Mouse (Mus musculus): ENCODE measurements around the gene Fam131b. TPM values are rescaled to one million over a fixed set of nuclear protein-coding genes. Genes with fewer than 3 reads are reported as not detected.

The Fam131b gene
- total and polyA plus RNA-seq, 3 experiments, result 0.60 to 0.82 (median 0.61) TPM

DNA sequence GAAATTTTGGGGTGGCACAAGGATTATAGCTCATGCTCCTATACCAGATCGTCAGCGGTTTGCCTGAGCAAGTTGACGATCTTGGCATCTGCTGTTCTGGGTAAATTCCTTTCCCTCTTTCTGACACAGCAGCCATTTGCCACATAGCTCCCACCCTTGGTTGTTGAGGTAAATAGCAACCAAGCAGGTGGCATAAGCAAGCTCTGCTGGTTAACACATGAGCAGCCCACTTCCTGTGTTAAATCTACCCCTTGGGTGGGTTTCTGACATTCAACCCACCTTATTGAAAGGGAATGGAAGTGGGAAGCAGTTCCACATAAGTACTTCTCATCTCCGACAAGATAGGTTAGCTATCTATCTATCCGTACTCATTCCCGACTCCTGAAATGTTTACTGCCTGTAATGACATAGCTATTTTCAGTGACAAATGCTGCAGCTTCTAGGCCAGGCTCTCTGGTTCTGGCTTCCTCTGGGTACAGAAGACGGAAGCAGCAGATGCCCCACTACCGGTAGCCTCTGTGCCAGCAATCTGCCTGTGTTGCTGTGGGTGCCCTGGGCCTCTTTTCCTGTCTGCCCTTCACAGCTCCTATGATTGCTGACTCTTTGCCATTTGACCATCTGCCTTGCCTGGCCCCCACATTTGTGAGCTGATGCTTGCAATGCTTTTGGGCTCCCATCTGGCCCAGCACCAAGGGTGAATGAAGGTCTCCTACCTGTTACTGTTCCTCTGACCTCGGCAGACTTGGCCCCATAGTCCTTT is 19.1 kb upstream of the Fam131b start:
- no peak for DNase-seq
- Histone ChIP-seq H3K27ac (no peak overlapping the region), H3K79me2 (replicated peaks; ENCODE audit: control insufficient read depth, insufficient read depth, low read length) (no peaks in the 10 kb centered on the region), H3K9ac (ENCODE audit: low read depth, low read length) (no peak overlapping the region), H3K27me3 (ENCODE audit: control insufficient read depth, insufficient read depth, low read length) (no peaks in the 10 kb centered on the region), H3K4me1 (ENCODE audit: control insufficient read depth, insufficient read depth, low read length) (peaks cover 1% of the 10 kb centered on the region), H3K36me3 (ENCODE audit: control insufficient read depth, insufficient read depth, low read length) (no peaks in the 10 kb centered on the region), H3K4me3 (no peak overlapping the region)
- 77% methylated on average over 9 of the region's 9 CpGs for WGBS
- TF ChIP-seq CTCF (IDR thresholded peaks at IDR 0.05) (no peak), POLR2A (IDR thresholded peaks at IDR 0.05; ENCODE audit: insufficient read depth, low read depth, low read length) (no peak), EP300 (IDR thresholded peaks at IDR 0.05; ENCODE audit: insufficient read depth, low read depth, low read length) (no peak)
- intact Hi-C loops (cut with DNase I), result no loop called here

DNA sequence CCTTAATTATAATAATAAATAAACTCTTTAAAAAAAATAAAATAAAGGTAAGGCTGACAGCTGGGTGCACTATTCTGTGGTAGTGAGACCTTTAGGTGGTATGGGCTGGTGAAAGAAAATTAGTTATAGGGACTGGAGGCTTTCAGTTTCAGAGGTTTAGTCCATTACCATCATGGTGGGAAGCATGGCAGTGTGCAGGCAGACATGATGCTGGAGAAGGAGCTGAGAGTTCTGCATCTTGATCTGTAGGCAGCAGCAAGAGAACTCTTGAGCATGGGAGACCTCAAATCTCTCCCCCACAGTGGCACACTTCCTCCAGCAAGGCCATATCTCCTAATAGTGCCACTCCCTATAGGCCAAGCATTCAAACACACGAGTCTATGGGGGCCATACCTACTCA is 17.7 kb upstream of the Fam131b start:
- Histone ChIP-seq H3K4me3 (no peak overlapping the region), H3K27ac (no peak overlapping the region), H3K36me3 (ENCODE audit: control insufficient read depth, insufficient read depth, low read length) (no peaks in the 10 kb centered on the region), H3K9ac (ENCODE audit: low read depth, low read length) (no peak overlapping the region), H3K4me1 (ENCODE audit: control insufficient read depth, insufficient read depth, low read length) (peaks cover 1% of the 10 kb centered on the region), H3K27me3 (ENCODE audit: control insufficient read depth, insufficient read depth, low read length) (no peaks in the 10 kb centered on the region), H3K79me2 (replicated peaks; ENCODE audit: control insufficient read depth, insufficient read depth, low read length) (no peaks in the 10 kb centered on the region)
- DNase-seq, result no peak
- intact Hi-C loops (cut with DNase I), result no loop called here
- no peak for TF ChIP-seq EP300 (IDR thresholded peaks at IDR 0.05; ENCODE audit: insufficient read depth, low read depth, low read length)
- TF ChIP-seq POLR2A (IDR thresholded peaks at IDR 0.05; ENCODE audit: insufficient read depth, low read depth, low read length), result no peak
- TF ChIP-seq CTCF (IDR thresholded peaks at IDR 0.05), result no peak
- WGBS, result 58% methylated on average over 1 of the region's 1 CpGs

DNA sequence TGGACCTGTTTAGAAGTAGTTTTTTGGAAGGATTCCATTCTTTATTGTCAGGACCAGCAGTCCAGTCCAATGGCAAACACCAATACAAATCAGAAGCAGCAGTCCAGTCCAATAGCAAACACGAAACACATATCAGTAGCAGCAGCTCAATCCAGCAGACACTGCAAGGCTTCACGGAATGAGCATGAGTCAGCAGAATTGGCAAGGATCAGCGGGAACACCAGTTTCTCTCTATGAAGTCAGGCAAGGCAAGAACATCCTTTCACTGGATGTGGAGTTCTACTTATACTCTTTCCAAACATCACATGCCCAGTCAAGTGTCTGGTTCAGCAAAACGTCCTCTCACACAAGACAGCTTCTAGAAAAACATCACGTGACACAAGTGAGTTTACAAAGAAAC is 15.5 kb upstream of the Fam131b start:
- H3K9ac ChIP-seq (ENCODE audit: low read depth, low read length), result no peak overlapping the region
- no peaks in the 10 kb centered on the region for H3K36me3 ChIP-seq (ENCODE audit: control insufficient read depth, insufficient read depth, low read length)
- intact Hi-C loops (cut with DNase I), result no loop called here
- peak in 1 of 2 experiments; percentile 48 for DNase-seq
- H3K79me2 ChIP-seq (replicated peaks; ENCODE audit: control insufficient read depth, insufficient read depth, low read length), result no peaks in the 10 kb centered on the region
- TF ChIP-seq POLR2A (IDR thresholded peaks at IDR 0.05; ENCODE audit: insufficient read depth, low read depth, low read length) (no peak), EP300 (IDR thresholded peaks at IDR 0.05; ENCODE audit: insufficient read depth, low read depth, low read length) (no peak), CTCF (IDR thresholded peaks at IDR 0.05) (no peak)
- 51% methylated on average over 5 of the region's 5 CpGs for WGBS
- no peak overlapping the region for H3K27ac ChIP-seq
- H3K27me3 ChIP-seq (ENCODE audit: control insufficient read depth, insufficient read depth, low read length), result no peaks in the 10 kb centered on the region
- peaks cover 1% of the 10 kb centered on the region for H3K4me1 ChIP-seq (ENCODE audit: control insufficient read depth, insufficient read depth, low read length)
- no peak overlapping the region for H3K4me3 ChIP-seq

DNA sequence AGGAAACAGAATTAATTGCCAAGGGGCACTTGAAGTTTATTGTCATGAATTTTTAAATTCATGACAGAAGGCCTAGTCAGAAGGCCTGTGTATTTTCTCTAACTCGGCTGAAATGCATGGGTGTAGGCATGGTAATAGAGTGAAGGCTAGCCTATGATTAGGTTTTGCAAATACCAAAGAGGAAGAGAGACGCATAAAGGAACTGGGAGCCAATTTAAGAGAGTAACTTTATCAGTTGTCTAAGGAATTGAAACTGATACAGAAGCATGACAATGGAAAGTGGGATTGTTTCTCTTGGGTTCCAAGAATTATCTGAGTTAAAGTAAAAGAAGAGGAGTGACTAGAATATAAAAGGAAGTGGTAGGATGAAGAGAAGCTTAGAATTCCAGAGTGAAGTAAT is 14.7 kb upstream of the Fam131b start:
- no peaks in the 10 kb centered on the region for H3K36me3 ChIP-seq (ENCODE audit: control insufficient read depth, insufficient read depth, low read length)
- no peak overlapping the region for H3K27ac ChIP-seq
- no peak overlapping the region for H3K9ac ChIP-seq (ENCODE audit: low read depth, low read length)
- DNase-seq, result no peak
- H3K79me2 ChIP-seq (replicated peaks; ENCODE audit: control insufficient read depth, insufficient read depth, low read length), result no peaks in the 10 kb centered on the region
- H3K4me1 ChIP-seq (ENCODE audit: control insufficient read depth, insufficient read depth, low read length), result peaks cover 1% of the 10 kb centered on the region
- no peak overlapping the region for H3K4me3 ChIP-seq
- no peak for TF ChIP-seq POLR2A (IDR thresholded peaks at IDR 0.05; ENCODE audit: insufficient read depth, low read depth, low read length)
- TF ChIP-seq EP300 (IDR thresholded peaks at IDR 0.05; ENCODE audit: insufficient read depth, low read depth, low read length), result no peak
- TF ChIP-seq CTCF (IDR thresholded peaks at IDR 0.05), result no peak
- intact Hi-C loops (cut with DNase I), result no loop called here
- WGBS, result 72% methylated on average over 2 of the region's 2 CpGs
- H3K27me3 ChIP-seq (ENCODE audit: control insufficient read depth, insufficient read depth, low read length), result no peaks in the 10 kb centered on the region

DNA sequence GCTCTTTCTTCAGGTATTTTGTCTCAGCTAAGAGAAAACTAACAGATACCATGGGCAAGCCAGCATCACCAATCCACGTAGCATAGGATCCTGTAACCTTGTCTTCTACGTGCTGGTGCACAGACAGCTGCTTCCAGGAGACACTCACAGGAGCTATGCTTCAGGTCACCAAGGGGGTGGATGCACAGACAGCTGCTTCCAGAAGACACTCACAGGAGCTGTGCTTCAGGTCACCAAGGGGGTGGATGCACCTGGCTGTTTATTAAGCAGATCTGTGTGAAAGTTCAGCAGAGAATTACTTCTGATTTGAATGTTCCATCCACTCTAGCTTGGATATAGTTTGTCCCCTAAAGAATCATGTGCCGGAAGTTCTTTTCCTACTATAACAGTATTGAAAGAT is 6.5 kb upstream of the Fam131b start:
- no peak overlapping the region for H3K4me3 ChIP-seq
- no peak for DNase-seq
- H3K4me1 ChIP-seq (ENCODE audit: control insufficient read depth, insufficient read depth, low read length), result no peaks in the 10 kb centered on the region
- no peaks in the 10 kb centered on the region for H3K27me3 ChIP-seq (ENCODE audit: control insufficient read depth, insufficient read depth, low read length)
- intact Hi-C loops (cut with DNase I), result no loop called here
- 95% methylated on average over 3 of the region's 3 CpGs for WGBS
- H3K79me2 ChIP-seq (replicated peaks; ENCODE audit: control insufficient read depth, insufficient read depth, low read length), result no peaks in the 10 kb centered on the region
- no peak overlapping the region for H3K9ac ChIP-seq (ENCODE audit: low read depth, low read length)
- no peak overlapping the region for H3K27ac ChIP-seq
- TF ChIP-seq CTCF (IDR thresholded peaks at IDR 0.05) (no peak), POLR2A (IDR thresholded peaks at IDR 0.05; ENCODE audit: insufficient read depth, low read depth, low read length) (no peak), EP300 (IDR thresholded peaks at IDR 0.05; ENCODE audit: insufficient read depth, low read depth, low read length) (no peak)
- no peaks in the 10 kb centered on the region for H3K36me3 ChIP-seq (ENCODE audit: control insufficient read depth, insufficient read depth, low read length)

DNA sequence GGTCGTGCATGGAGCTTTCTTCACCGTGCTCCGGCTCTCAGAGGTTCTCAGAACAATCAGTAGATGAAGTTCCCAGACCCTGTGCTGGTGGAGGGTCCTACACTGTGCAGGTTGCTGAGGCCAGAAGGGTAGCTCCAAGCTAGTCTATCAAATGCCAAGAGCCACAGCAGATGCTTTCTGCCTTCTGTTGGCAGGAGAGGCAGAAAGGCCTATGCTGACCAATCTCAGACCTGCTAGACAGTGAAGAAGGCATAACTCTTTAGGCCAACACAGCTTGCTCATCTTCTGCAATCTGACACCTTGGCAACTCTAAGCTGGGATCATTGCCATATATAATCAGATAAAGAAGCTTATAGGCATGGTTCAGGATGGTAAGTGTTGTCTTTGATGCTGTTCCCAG is 5.8 kb upstream of the Fam131b start:
- intact Hi-C loops (cut with DNase I), result no loop called here
- Histone ChIP-seq H3K36me3 (ENCODE audit: control insufficient read depth, insufficient read depth, low read length) (no peaks in the 10 kb centered on the region), H3K79me2 (replicated peaks; ENCODE audit: control insufficient read depth, insufficient read depth, low read length) (no peaks in the 10 kb centered on the region), H3K4me3 (no peak overlapping the region), H3K4me1 (ENCODE audit: control insufficient read depth, insufficient read depth, low read length) (no peaks in the 10 kb centered on the region), H3K27me3 (ENCODE audit: control insufficient read depth, insufficient read depth, low read length) (no peaks in the 10 kb centered on the region), H3K9ac (ENCODE audit: low read depth, low read length) (no peak overlapping the region), H3K27ac (no peak overlapping the region)
- no peak for TF ChIP-seq EP300 (IDR thresholded peaks at IDR 0.05; ENCODE audit: insufficient read depth, low read depth, low read length)
- TF ChIP-seq POLR2A (IDR thresholded peaks at IDR 0.05; ENCODE audit: insufficient read depth, low read depth, low read length), result no peak
- WGBS, result 83% methylated on average over 3 of the region's 3 CpGs
- DNase-seq, result no peak
